Mouse (Mus musculus) cortical plate, adult 2 months (tissue): Measurements from ENCODE around the gene Zbtb4.

Experiments
- CTCF ChIP-seq: fragments of 200-500 bp; IDR thresholded peaks from 2 replicates; pipeline ENCODE4 v1.5.1; 2011; ENCODE audit warnings: mild to moderate bottlenecking, control low read depth, low read length; ENCODE audit not compliant: insufficient read depth; ENCODE audit errors: extremely low read depth
- POLR2A ChIP-seq: fragments of 200-500 bp; IDR thresholded peaks from 2 replicates; pipeline ENCODE4 v1.6.1; 2011; ENCODE audit warnings: mild to moderate bottlenecking, low read length, control low read depth; ENCODE audit not compliant: insufficient read depth; ENCODE audit errors: extremely low read depth

- TF ChIP-seq POLR2A (no peak), CTCF (no peak)
Measured at GRCm38 (mm10) chr11:69760901-69761200, 4.9 kb upstream of the Zbtb4 start.
